Mouse (Mus musculus) regulatory T cell (primary cell): ENCODE results near the gene F11r.

ENCODE experiments used
- in situ Hi-C: fragments of 300-600 bp; cut with MboI, MseI; formaldehyde crosslinking; loops from one replicate; pipeline ENCODE4 v1.15.1; 2025; ENCODE audit warnings: high pct_unique_total_duplicates

The F11r gene

DNA sequence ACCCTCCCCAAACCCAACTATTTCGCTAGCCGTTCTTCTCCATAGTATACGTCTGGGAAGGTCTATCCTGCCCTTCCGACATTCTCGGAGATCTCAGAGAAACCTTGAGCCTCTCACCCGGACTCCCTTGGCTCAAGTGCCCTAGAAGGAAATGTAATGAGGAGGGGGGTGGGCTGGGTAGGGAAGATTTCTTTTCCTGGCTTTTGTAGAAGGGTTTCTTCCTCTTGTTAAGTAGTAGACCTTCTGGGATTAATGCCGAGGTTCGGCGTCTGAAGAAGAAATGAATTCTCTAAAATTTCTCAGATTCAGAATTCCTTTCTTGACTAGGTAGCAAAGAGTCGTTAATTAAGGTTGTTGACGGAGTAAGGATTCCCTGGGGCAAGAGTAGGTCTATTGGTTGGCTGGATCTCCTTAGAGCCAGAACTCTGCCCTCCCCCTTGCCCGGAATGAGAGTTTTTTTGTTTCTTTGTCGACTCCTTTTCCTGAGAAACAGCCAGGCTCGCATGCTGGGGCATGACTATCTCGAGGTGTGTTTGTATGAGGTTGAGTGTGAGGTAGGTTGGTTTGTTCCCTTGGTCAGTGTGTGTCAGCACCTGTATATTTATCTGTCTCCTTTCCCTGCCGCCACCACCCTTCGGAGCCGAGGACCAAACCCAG lies 807 bp downstream of the F11r start:
- in situ Hi-C loops: no loop called here

DNA sequence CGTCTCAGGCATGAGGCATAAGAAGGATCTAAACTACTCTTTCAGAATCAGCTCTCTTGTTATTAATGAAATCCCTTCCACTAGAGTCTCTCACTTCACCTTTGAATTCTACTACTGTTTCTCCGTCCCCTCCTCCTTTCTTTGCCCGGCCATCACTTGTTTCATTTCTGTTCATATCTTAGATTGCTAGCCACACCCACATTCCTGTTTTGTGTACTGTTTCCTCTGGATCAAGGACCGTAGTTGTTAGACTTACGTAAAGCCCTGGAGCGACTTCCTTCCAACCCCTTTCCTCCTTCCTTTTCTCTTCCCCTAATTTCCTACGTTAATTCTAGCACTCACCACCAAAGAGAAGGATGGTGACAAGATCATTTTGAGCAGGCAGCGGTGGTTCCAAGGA lies 1.7 kb downstream of the F11r start:
- in situ Hi-C loops: no loop called here

DNA sequence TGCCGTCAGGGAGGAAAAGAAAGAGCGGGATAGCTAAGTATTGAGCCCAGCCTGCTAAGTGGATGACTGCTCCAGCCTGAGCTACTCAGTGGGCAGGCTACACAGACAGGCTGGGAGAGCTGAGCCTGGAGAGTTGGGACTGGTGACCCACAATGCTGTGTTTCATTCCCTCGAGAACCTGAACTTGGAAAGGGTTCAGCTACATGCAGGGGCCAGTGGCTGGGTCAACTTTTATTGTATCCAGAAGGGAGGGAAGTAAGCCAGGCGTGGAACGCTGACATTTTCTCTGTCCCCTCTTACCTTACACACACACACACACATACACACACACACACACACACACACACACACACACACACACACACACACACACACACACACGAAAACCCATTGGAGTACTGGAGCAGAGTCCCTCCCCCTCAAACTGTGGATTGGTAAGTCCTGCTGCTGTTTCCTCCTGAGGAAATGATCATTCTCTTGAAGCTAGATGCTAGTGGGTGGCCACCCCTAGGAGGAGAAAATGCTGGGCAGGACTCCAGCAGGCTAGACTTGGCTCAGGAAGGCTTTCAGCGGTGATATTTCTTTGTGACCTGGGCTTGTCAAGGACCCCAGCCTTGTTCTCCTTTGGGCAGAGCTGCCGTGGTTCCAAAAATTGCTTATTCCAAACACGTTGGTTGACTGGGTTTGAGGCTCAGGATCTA lies 2.8 kb downstream of the F11r start:
- in situ Hi-C loops: no loop called here

DNA sequence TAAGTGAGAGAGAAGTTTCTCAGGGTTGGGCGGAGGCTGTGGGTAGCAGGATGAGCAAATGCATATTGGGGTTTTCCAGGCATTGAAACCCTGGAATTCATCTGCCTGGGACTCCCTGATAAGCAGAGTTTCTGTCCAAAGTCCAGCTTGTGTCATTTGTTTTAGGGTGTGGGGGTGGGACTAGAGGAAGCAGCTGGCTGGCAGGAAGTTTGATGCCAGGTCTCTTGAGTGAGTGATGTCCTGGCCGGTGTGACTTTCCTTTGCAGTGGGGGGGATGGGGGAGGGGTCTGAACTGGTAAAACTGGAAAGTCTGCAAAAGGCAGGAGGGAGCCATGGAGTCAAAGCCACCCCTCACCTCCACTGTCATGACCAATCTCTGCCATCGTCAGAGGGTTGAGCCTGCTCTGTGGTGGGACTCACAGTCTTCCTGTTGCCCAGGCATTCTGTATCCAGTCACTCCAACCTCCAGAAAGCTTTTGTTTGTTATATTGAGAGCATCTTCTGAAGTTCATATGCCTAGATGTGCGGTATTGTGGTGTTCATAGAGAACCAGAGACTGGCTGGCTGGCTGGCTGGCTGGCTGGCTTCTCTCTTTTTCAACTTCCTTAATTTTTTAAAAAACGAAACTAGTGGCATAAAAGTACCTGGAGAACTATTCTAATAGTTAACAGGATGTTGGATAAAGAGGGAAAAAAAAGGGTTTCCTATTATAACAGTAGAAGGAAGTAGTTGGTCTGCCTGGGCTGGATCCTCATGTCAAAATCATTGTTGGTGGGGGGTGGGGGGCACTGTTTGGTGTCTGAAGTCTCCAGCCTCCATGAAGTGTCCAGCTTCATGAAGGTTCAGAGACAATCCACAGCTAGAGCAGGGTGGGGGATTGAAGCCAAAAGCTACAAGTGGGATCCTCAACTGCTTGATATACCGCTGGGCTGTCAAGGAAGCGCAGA lies 4.4 kb downstream of the F11r start:
- in situ Hi-C loops: no loop called here

DNA sequence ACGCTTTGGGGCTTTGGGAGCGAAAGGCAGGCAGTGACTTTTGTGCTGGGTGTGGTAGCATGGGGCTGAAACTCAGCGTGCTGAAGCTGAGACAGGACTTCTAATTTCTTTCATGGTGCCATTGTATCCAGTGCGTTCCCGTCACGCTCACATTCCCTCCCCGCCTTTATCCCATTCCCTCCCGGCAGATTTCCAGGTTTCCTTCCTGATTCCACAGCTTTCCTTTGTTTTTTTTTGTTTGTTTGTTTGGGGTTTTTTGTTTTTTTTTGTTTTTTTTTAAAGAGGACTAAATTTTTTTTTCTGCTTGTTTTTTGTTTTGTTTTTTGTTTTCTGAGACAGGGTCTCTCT lies 5.1 kb downstream of the F11r start:
- in situ Hi-C loops: no loop called here

DNA sequence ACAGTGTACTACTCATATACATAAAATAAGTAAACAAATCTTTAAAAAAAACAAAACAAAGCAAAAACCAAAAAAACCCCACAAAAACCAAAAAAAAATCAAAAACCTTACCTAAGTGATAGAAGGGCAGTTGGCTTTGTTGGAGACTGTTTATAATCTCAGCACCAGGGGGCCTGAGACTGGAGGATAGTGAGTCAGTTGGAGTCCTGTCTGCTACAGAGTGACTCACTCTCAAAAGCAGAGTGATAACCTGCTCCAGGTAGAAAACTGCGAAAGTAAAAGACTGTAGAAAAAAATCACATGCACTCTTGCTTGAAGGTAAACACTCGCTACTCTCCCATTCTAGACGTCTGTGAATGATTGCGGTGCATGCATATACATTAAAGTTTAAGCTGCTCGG lies 7.7 kb downstream of the F11r start:
- in situ Hi-C loops: no loop called here

DNA sequence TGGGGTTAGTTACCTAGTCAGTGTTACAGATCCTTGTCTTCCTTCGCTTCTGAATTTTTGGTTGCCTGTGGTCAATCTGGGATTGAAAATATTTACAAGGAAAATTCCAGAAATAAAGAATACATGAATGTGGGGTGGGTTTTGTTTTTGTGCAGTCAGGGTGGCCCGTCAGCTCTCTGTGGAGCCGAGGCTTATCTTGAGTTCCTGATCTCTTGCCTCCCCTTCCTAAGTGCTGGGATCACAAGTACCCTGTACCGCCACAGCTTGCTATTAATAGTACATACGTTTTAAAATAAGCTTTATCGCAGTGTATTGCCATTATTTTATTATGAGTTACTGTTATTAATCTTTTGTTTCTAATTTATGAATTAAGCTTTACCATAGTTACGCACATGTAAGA lies 9.5 kb downstream of the F11r start:
- in situ Hi-C loops: no loop called here

DNA sequence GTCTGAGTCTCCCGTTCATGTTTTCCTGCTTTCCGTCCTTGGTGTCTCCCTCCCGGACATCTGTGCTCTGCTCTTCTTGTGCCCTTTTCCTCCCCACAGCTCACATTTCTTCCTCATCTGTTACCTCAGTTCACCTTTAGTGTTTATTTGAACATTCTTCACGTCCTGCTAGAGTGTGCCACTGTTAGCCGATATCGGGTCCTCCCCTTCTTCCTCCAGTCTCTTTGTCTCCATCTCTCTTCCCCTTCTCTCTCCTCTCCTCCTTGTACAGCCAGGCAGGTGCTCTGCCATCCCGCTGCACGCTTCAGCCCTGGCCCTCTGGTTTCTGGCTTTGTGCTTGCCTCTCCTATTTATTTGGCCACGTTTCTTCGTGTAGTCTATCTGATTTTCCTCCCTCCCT lies 10.4 kb downstream of the F11r start:
- in situ Hi-C loops: no loop called here

DNA sequence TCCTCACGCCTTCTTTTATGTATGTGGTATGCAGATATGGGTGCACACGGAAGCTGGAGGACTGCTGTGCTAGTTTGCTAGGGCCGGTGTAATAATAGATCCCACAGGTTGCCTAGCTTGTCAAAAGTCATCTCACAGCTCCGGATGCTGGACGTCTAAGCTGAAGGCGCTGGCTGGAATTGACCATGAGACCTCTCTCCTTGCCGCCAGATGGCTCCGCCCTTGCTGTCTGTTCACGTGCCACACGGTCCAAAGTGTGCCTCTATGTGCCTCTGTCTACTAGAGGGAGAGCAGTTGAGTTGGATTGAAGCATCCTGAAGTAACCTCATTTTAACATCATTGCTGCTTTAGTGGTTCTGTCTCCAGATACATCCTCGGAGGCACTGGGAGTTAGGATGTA lies 12.7 kb downstream of the F11r start:
- in situ Hi-C loops: no loop called here

DNA sequence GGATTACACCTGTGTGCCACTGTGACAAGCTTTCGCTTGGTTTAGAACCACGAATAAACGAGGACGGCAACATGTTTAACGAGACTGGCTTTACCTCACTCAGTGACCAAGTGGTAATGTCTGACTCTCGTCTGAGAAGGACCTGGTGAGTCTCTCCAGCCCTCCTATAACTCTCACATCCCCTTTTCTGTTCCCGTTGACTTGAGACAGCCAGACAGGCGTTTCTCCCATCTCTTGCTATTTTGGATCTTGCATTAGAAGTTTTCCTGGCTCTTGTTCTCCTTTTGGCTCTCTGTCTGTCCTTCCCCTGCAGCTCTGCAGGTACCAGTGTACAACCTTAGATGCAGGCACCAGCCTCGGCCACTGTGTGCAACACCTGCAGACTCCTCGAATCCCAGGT lies 13.7 kb downstream of the F11r start:
- in situ Hi-C loops: no loop called here

DNA sequence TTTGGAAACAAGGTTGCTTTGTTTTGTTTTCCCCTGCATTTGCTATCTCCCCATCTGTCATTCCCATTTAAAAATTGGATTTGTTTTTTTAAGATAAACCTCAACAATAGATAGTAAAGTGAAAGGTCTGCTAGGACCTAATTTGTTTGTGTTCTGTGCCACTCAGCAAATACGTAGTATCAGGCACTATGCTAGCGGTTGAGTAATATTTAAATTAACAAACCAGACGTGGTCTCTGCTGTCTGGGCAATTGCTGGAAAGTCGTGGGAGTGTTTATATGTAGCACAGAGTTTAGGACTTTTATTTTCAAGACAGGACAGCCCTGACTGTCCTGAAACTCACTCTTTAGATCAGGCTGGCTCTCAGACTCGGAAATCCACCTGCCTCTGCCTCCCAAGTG lies 15.2 kb downstream of the F11r start:
- in situ Hi-C loops: no loop called here

DNA sequence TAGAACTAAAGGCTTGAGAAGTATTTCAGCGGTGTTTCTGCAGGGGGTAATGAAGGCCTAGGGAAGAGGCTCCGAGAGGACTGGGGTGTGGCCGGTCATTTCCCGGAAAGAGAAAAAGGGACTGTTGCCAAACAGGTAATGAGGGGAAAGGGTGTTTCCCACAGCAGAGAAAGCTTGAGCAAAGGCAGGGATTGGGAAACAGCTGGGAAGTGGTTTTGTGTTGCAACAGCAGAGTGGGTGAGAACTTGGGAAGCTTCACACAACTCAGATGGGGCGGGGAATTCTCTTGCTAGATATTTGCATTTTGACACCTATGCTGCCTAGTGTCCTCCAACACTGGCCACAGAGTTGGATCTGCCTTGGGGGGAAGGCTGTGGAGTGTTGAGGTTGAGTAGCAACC lies 15.6 kb downstream of the F11r start:
- in situ Hi-C loops: no loop called here

DNA sequence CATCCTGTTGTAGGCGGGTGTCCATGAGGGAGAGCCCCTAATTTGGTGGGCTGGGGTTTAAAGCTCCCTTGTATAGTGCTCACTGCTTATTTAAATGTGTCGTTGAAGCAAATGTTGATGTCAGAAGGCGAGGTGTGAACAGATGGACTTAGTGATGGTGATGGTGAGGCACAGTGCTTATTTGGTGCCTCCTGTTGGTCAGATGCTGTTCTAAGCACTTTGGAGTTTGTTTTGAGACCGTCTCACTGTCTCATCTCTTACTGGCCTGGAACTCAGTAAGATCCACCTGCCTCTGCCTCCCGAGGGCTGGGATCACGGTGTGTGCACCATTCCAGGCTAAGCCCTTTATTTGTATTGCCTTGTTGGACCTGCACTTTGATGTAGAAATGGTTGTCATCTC lies 17.6 kb downstream of the F11r start:
- in situ Hi-C loops: no loop called here

DNA sequence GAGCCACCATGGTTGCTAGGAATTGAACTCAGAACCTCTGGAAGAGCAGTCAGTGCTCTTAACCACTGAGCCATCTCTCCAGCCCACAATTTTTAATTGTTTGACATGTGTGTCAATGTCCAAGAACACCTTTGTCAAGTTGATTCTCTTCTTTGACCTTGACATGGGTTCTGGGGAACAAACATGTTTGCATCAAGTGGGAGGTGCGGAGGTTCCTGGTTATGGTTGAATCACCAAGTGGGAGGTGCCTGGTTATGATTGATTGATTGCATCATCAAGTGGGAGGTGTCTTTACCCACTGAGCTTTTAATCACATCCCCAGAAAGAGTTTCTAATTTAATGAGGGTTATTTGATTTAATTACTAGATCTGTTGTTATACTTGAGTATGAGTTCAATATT lies 20.2 kb downstream of the F11r start:
- in situ Hi-C loops: no loop called here

DNA sequence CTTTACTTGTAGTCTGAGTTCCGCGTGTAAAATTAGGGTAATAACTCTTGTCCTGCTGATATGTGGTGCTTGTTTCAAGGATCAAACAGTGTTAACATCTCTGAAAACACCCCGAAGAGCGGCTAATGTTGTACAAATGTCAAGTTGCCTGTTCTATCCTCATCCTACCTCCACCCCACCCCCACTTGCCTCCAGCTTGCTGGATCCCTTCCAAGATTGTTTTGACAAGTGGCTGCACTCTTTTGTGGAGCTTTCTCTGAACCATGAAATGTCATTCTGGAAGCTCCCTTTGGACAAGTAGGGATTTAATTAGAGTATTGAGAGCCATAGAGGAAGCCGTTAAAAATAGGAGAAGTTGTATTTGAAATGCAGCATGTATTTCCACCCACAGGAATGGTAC lies 22.5 kb downstream of the F11r start:
- in situ Hi-C loops: loop anchor here (5.0 to 10.0 kb wide), 2 partner anchors 108 to 815 kb away; partner anchors contain the start of gene Olfml2b

DNA sequence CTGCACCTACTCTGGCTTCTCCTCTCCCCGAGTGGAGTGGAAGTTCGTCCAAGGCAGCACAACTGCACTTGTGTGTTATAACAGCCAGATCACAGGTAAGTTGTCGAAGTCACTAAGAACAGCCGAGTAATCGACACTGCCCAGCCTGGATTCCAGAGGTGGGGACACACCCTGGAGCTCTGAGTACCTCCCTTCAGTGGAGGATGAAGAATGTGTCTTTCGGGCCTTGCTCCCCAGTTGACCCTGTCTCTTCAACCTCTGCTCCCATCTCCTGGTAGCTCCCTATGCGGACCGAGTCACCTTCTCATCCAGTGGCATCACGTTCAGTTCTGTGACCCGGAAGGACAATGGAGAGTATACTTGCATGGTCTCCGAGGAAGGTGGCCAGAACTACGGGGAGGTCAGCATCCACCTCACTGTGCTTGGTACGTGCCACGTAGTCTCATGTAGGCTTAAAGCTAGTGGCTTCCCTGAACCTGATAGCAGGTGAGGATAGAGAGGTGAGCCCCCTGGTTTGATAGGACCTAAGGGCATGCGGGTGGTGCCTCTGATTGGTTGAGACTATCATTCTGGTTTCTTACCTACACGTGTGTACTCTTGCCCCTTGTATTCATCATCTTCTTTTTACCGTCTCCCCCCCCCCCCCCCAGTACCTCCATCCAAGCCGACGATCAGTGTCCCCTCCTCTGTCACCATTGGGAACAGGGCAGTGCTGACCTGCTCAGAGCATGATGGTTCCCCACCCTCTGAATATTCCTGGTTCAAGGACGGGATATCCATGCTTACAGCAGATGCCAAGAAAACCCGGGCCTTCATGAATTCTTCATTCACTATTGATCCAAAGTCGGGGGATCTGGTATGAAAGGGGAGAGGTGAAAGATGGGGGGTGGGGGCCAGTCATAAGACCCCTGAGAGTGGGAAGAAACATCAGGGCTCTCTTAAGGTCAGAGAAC lies 23.5 kb downstream of the F11r start:
- in situ Hi-C loops: loop anchor here (5.0 to 10.0 kb wide), 2 partner anchors 106 to 816 kb away; partner anchors contain the start of gene Olfml2b

DNA sequence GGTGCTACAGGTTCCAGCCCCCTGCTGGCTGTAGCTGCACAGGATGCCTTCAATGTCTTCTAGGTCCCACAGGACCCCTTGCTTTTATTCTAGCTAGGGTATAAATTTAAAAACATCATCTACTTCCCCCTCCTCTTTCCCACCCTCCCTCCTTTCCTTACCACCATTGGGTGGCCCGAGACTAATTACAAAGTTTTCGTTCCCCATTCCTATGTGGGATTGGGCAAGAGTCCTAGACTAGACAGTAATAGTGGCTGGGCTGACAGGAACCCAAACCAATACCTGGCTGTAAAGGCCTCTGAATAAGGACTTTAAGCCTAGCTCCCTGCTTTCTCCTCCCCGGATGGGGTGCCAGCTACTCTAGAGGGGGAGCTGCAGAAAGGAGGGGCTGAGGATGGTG lies 25.8 kb downstream of the F11r start:
- in situ Hi-C loops: loop anchor here (5.0 to 10.0 kb wide), 2 partner anchors 104 to 818 kb away; partner anchors contain the start of gene Olfml2b

DNA sequence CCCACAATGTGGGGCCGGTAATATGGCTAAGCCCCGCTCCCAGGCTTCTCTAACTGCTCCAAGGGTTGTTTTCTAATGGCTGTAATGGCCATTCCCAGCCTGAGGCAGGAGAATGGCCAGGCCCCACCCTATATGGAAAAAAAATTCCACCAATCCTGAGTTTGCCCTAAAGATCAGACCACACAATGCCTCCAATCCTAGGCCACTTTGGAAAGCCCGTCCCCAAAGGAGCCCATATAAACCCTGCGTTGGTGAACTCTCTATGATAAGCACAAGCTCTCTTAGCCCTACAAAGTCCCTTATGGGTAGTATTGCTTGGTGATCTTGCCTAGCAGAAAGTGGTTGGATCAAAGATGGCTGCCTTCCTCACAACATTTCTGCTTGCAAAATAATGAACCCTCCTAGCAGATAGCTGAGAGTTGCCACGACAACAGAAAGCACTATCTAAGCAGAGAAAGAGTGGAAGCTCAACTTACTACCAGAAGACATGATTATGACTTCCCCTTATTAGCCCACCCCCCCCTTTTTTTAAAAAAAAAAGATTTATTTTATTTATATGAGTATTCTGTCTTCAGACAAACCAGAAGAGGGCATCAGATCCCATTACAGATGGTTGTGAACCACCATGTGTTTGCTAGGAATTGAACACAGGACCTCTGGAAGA lies 28.5 kb downstream of the F11r start:
- in situ Hi-C loops: loop anchor here (10.0 kb wide), 1 partner anchor 821 kb away; the partner anchor contains the start of gene Olfml2b

DNA sequence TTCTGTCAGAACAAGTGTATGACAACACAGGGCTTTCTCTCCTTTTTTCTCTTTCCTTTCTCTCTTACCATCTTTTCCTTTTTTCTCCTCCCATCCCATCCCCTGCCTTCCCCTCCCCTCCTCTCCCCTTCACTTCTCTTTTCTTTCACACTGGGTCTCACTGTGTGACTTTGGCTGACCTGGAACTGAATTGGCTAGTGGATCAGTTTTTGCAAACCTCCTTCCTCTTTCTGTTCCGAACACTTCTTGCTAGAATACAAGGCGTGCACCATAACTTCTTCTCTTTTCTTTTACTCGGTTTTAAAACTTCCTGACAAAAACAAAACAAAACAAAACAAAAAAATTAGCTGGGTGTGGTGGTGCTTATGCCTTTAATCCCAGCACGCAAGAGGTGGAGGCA lies 29.2 kb downstream of the F11r start:
- in situ Hi-C loops: loop anchor here (10.0 kb wide), 1 partner anchor 822 kb away; the partner anchor contains the start of gene Olfml2b

DNA sequence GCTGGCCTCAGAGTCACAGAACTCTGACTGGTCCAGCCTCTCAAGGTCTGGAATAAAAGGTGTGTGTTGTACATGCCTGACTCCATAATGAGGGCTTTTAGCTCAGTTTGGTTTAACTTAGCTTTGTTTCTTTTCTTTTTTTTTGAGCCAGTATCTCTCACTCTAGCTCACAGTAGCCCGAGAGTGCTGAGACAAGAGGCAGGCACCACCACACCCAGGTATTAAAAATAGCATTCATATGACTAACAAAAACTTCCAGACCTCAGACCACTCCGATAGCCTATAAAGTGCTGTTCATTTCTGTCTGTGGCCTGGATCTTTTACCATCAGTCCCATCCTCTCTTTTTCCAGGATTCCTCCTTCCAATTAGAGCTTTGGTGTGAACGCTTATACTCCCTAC lies 32.3 kb downstream of the F11r start:
- in situ Hi-C loops: loop anchor here (5.0 to 10.0 kb wide), 2 partner anchors 107 to 825 kb away; partner anchors contain the start of genes Klhdc9 and Olfml2b
